Mouse (Mus musculus) bone marrow macrophage, adult 2 months (primary cell): Measurements from ENCODE around the gene Tas1r1.

Source experiments
- CTCF ChIP-seq: IDR thresholded peaks from 2 replicates; pipeline ENCODE4 v1.5.1; 2012; ENCODE audit warnings: low read depth, mild to moderate bottlenecking, low read length, moderate library complexity
- POLR2A ChIP-seq: IDR thresholded peaks from 2 replicates; pipeline ENCODE4 v1.6.1; 2012; ENCODE audit warnings: mild to moderate bottlenecking, low read depth, low read length, borderline replicate concordance

GRCm38 (mm10) chr4:151994228-151995171 lies 43.9 kb downstream of the Tas1r1 start:
- TF ChIP-seq CTCF (no peak), POLR2A (no peak)
